Mouse (Mus musculus) heart, adult 8-10 months (tissue): ENCODE results near the gene Tmem212. TPM values are rescaled to one million over a fixed set of nuclear protein-coding genes. Genes with fewer than 3 reads are reported as not detected.

Experiments used
- DNase-seq: peaks from one replicate; pipeline ENCODE4 v3.0.0; 2022; ENCODE audit warnings: low spot score
- total RNA-seq, 4 experiments: library from RNA; stranded (reverse); gene quantifications; 2 replicates each; pipeline ENCODE4 v1.2.4; 2022

Gene Tmem212
- total RNA-seq, 4 experiments from 2014 or later = not detected

DNA sequence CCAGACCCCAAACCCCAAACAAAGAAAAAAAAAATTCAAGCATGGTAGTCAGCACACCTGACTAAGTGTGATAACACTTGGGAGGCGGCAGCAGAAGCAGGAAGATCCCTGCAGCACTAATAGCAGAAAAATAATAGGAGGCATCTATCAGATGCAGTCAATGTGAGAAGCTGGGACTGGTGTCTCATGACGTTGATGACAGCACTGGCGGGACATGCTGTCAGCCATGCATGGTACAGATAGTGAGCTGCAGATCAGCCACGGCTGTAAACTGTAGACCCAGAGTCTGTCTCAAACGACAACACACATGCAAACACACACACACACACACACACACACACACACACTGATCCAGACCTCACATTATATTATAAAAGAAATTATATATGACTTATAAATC is 52.9 kb downstream of the Tmem212 start:
- DNase-seq = no peak

DNA sequence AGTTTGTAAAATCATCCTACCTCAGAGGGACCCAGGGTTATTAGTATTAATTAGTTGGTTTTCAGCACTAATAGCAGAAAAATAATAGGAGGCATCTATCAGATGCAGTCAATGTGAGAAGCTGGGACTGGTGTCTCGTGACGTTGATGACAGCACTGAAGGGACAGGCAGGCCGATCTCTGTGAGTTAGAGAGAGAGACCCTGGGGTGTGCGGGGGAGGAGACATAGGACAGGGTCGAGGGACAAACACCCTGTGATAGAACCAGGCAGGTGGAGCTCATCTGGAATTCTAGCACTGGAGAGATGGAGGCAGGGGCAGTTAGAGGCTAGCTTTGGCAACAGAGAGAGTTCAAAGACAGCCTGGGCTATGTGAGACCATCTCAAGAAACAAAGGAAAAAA is 53.3 kb downstream of the Tmem212 start:
- no peak for DNase-seq

DNA sequence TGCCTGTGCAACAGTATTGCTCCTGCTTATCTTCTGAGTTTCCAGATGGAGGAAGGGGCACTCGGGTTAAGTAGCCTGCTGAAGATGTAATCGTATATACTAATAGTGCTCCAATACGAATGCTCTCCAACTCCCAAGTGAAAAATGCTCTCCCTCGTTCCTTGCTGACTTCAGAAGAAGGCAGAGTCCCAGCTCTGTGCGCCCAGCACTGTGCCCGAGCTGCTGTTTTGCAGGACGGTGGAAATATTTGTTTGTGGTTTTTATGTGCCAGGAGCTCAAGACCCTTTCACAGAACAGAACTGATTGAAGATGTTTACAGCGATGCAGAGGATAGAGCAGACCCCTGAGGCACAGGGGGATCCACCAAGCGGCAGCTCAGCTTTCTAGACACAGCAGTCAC is 55.9 kb downstream of the Tmem212 start:
- no peak for DNase-seq

DNA sequence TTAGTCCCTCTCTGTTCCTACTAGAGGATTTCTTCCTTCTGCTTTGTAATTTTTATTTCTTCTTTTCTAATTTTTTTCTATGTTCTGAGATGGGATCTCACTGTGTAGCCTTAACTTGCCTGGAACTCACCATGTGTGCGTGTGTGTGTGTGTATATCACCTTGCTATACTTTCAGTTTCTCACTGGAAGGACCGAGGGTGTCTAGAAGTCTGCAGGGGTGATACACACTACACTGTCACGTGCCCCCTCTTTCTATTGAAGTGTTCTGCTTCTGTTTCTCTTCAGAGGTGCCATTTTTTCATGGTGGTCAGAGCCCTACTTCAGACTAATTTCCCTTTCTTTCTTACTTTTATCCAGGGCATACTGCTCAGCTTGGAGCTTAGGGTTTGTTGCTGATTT is 56.4 kb downstream of the Tmem212 start:
- no peak for DNase-seq

DNA sequence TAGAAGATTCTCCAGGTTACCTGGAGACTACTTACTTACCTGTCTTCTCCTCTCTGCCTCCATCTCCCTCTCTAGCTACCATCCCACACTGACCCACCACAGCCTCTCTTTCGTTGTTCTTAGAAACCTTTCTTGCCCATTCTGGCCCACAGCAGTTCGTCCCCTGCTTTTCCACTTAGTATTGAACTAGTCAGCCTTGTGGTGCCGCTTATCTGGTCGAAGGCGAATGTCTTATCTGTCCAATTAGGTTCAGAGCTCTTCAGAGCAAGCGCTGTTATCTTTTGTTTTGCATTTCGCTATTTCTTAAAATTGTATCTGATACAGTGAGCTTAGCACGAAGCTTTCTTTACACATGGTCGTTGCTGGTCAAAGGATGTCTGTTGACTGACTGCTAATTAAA is 56.9 kb downstream of the Tmem212 start:
- DNase-seq = no peak

DNA sequence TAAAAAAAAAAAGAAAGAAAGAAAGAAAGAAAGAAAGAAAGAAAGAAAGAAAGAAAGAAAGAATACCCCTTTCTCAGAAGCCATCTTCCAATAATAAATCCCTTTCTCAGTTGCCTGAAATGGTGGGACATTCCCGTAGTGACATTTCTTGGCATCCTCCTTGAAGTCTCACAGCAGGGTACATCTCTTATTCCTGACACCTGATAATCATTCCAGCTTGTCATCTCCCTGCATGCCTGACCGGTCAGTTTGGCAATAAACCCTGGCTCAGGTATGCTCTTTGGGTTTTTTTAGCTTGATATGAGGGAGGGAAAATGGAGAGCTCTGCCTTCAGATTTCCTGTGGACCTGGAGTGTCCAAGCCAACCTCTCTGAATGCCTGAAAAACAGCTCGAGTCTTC is 59.9 kb downstream of the Tmem212 start:
- no peak for DNase-seq

DNA sequence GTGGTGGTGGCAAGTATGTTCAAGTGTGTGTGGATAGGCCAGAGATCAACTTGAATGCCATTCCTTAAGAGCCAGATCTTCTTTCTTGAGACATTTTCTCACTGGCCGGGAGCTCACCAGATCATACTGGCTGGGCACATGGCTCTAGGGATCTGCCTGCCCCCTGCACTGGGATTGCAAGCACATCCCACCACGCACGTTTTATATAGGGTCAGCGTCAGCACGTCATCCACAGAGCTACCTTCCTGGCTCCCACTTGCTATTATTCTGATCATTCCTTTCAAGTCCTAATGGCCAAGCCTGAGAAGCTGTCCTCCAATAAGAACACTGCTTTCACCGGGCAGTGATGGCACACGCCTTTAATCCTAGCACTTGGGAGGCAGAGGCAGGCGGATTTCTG is 60.4 kb downstream of the Tmem212 start:
- no peak for DNase-seq

DNA sequence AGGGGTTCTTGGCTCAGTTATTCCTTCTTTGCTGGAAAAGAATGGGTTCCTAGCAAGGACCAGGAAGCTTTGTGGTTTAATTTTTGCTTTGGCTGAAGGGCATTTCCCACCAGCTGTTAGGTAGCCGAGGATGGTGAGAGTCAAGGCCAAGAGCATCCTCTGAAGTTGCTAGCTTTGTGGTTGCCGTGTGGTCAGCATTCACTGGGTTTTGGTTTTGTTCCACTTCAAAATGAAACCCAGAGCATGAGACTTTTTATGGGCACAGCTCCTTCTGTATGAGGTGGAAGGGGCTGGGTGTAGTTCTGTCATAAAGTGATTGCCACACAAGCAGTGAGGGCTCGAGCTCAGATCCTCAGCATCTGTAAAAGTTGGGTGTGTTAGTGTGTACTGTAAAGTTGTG is 67.4 kb downstream of the Tmem212 start:
- DNase-seq = no peak

DNA sequence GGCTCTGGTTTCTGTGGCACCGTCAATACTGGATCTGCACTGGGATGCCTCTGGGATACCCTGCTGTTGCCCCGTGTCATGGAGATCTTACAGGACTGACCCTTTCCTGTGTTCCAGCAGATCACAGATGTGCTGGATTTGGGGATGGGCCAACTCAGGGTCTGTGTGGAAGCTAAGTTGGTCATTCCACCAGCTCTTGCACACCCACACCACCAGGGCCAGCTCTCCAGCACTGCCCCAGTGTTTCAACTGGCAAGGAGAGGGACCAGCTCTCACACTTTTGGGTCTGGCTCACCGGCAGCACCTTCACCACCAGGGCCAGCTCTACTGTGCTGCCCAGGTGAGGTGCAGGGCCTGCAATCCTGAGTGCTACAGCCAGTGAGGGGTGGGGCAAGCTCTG is 68.9 kb downstream of the Tmem212 start:
- no peak for DNase-seq

DNA sequence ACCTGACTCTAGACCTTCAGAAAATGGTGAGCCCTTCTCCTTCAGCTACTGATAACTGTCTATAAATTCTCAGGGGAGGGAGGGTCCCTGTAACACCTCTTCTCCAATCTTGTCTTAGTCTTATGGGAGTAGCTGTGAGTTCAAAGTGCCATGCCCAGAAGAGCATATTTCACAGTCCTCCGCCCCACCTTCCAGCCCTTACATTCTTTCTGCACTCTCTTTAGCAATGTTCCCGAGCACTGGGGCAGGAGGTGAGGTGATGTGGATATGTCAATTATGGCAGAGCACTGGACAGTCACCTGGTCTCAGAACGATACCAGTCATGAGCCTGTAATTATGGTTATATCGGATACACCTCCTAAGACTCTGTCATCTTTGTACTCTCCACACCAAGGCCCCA is 70.2 kb downstream of the Tmem212 start:
- no peak for DNase-seq

Other genes starting within 250 kb of the Tmem212 start
- gene Fndc3b, start 185.1 kb downstream of the Tmem212 start, total RNA-seq = 10 to 100 TPM; 41.8 to 50.5 (median 49.8) TPM
- 10 to 100 TPM in 2 of 4 experiments, 1 to 10 TPM in 2; 8.4 to 11.4 (median 10.6) TPM for gene Pld1, start 42.3 kb upstream of the Tmem212 start, total RNA-seq